Mouse (Mus musculus) kidney, postnatal 0 days (tissue): ENCODE data around the gene Usp51. TPM values are rescaled to one million over a fixed set of nuclear protein-coding genes. Genes with fewer than 3 reads are reported as not detected.
"Not testable (repeated sequence)": the region's sequence is repeated elsewhere in the genome, so short reads cannot be mapped to it uniquely, and the experiment has no call there.

Source experiments
- ATAC-seq: fragments of 200-750 bp; cut with Nextera tagmentation; replicated peaks from 2 replicates; pipeline ENCODE4 v1.8.0; 2017; ENCODE audit warnings: low read depth, moderate number of reproducible peaks, moderate TSS enrichment, moderate library complexity; ENCODE audit not compliant: low FRiP score
- DNase-seq: peaks from one replicate; pipeline ENCODE4 v3.0.0-alpha.2; 2016; ENCODE audit warnings: low spot score
- H3K27ac ChIP-seq: fragments of 300-500 bp; sonication (generic); 2 replicates; pipeline ENCODE4 v1.5.1; 2014; ENCODE audit warnings: mild to moderate bottlenecking
- H3K27me3 ChIP-seq: fragments of 300-500 bp; sonication (generic); 2 replicates; pipeline ENCODE4 v1.6.1; 2014; ENCODE audit warnings: low read length, mixed read lengths; ENCODE audit not compliant: insufficient read depth
- H3K36me3 ChIP-seq: fragments of 300-500 bp; sonication (generic); 2 replicates; pipeline ENCODE4 v1.6.1; 2014; ENCODE audit warnings: low read length, mixed read lengths; ENCODE audit not compliant: insufficient read depth
- H3K4me1 ChIP-seq: fragments of 300-500 bp; sonication (generic); replicated peaks from 2 replicates; pipeline ENCODE4 v1.6.1; 2014; ENCODE audit warnings: antibody characterized with exemption, low read length, mixed read lengths; ENCODE audit not compliant: insufficient read depth
- H3K4me2 ChIP-seq: fragments of 300-500 bp; sonication (generic); 2 replicates; pipeline ENCODE4 v1.6.1; 2014; ENCODE audit warnings: mild to moderate bottlenecking, low read length, moderate library complexity, mixed read lengths
- H3K4me3 ChIP-seq: fragments of 300-500 bp; sonication (generic); replicated peaks from 2 replicates; pipeline ENCODE4 v1.5.1; 2014; ENCODE audit warnings: low read depth, low read length
- H3K9ac ChIP-seq: fragments of 300-500 bp; sonication (generic); 2 replicates; pipeline ENCODE4 v1.6.1; 2014; ENCODE audit warnings: low read depth, low read length
- H3K9me3 ChIP-seq: fragments of 300-500 bp; sonication (generic); replicated peaks from 2 replicates; pipeline ENCODE4 v1.6.1; 2016; ENCODE audit warnings: low read length, inconsistent platforms, mixed read lengths
- CTCF ChIP-seq: IDR thresholded peaks from 2 replicates; pipeline ENCODE4 v1.5.1; 2016; ENCODE audit warnings: antibody characterized with exemption, low read depth, mild to moderate bottlenecking, moderate library complexity
- WGBS: fragments of 180-500 bp; shearing (Covaris S2); extraction: QIAGEN DNeasy Blood & Tissue Kit; methylation state at CpG from one replicate; pipeline ENCODE4 v1.1.7; 2014; 5-methylcytosine and 5-hydroxymethylcytosine counted together
- polyA plus RNA-seq: library from polyadenylated mRNA; unstranded; fragments of >200 nt; fragmentation: Nextera tagmentation; extraction: Ambion mirVana; gene quantifications from 2 replicates; pipeline ENCODE4 v1.2.1, GENCODE M21; 2015

The Usp51 gene
- polyA plus RNA-seq, 1 experiment from 2014 or later = 0.75 TPM

- Histone ChIP-seq H3K27ac (no peak overlapping the region), H3K9me3 (no peaks in the 10 kb centered on the region), H3K36me3 (no peaks in the 10 kb centered on the region), H3K4me1 (no peaks in the 10 kb centered on the region), H3K9ac (peak overlapping the region; percentile 50; the same call in 1 of the 2 replicates), H3K4me2 (peak overlapping the region; percentile 67), H3K27me3 (no peaks in the 10 kb centered on the region), H3K4me3 (peak overlapping the region; percentile 51)
- WGBS = 26% methylated on average over 58 of the region's 58 CpGs
- DNase-seq (peak; percentile 25), ATAC-seq (peak; percentile 87)
- no peak for TF ChIP-seq CTCF
These were observed 884 bp downstream of the Usp51 start for GRCm38 (mm10) chrX:153007021-153007684.

GRCm38 (mm10) chrX:153007685-153008047 is 1.4 kb downstream of the Usp51 start:
- peak overlapping the region; percentile 50; the same call in 1 of the 2 replicates for H3K9ac ChIP-seq
- ATAC-seq = no peak
- 36% methylated on average over 9 of the region's 9 CpGs for WGBS

GRCm38 (mm10) chrX:153025255-153025654 is 19.0 kb downstream of the Usp51 start:
- H3K36me3 ChIP-seq, DNase-seq, H3K9ac ChIP-seq, H3K27ac ChIP-seq, H3K27me3 ChIP-seq, H3K4me2 ChIP-seq, H3K4me1 ChIP-seq, ATAC-seq, H3K4me3 ChIP-seq, H3K9me3 ChIP-seq: not testable (repeated sequence)
- no CpG with 5 or more reads among the region's 3 CpGs for WGBS

More at GRCm38 (mm10) chrX:153007685-153008047, 1.4 kb downstream of the Usp51 start:
- H3K4me2 ChIP-seq = peak overlapping the region; percentile 67
- H3K27me3 ChIP-seq = no peaks in the 10 kb centered on the region
- H3K9me3 ChIP-seq = no peaks in the 10 kb centered on the region
- H3K4me3 ChIP-seq = peak overlapping the region; percentile 51
- no peak for DNase-seq
- H3K27ac ChIP-seq = no peak overlapping the region
- no peak for TF ChIP-seq CTCF
- H3K4me1 ChIP-seq = no peaks in the 10 kb centered on the region
- H3K36me3 ChIP-seq = no peaks in the 10 kb centered on the region

- WGBS = 75% methylated on average over 2 of the region's 3 CpGs
- not testable (repeated sequence) for H3K27me3 ChIP-seq, H3K36me3 ChIP-seq, H3K4me1 ChIP-seq, H3K9ac ChIP-seq, H3K4me2 ChIP-seq, DNase-seq, H3K4me3 ChIP-seq, ATAC-seq, H3K9me3 ChIP-seq, H3K27ac ChIP-seq
These were observed 19.4 kb downstream of the Usp51 start for GRCm38 (mm10) chrX:153025709-153026108.

- not testable (repeated sequence) for H3K4me3 ChIP-seq, H3K36me3 ChIP-seq, ATAC-seq, H3K9ac ChIP-seq, H3K27ac ChIP-seq, H3K27me3 ChIP-seq, H3K9me3 ChIP-seq, H3K4me1 ChIP-seq, H3K4me2 ChIP-seq, DNase-seq
These were observed 25.3 kb downstream of the Usp51 start for GRCm38 (mm10) chrX:153031547-153031946.

GRCm38 (mm10) chrX:153037087-153037971 is 31.1 kb downstream of the Usp51 start, which contains the start of gene Mageh1:
Mageh1 (minus strand) TSS chrX:153037575.
- H3K4me2 ChIP-seq = peak within 1 kb of the TSS; percentile 61
- no peaks in the 10 kb centered on the region for H3K27me3 ChIP-seq
- peak within 1 kb of the TSS; percentile 61 for H3K9ac ChIP-seq
- WGBS = 30% methylated on average over 49 of the region's 49 CpGs
- no peaks in the 10 kb centered on the region for H3K36me3 ChIP-seq
- peak within 1 kb of the TSS; percentile 49 for H3K4me3 ChIP-seq
- H3K27ac ChIP-seq = peak within 1 kb of the TSS; percentile 80
- TF ChIP-seq CTCF = peak; percentile 35; the same call in 1 of the 2 replicates
- H3K9me3 ChIP-seq = no peaks in the 10 kb centered on the region
- peak; percentile 94 for ATAC-seq
- DNase-seq = peak; percentile 88
- no peaks in the 10 kb centered on the region for H3K4me1 ChIP-seq

GRCm38 (mm10) chrX:153037972-153038744 is 31.9 kb downstream of the Usp51 start:
- H3K27ac ChIP-seq = peak overlapping the region; percentile 80
- H3K36me3 ChIP-seq = not testable (repeated sequence)

More at GRCm38 (mm10) chrX:153037972-153038744, 31.9 kb downstream of the Usp51 start:
- not testable (repeated sequence) for H3K4me1 ChIP-seq, H3K9me3 ChIP-seq, DNase-seq, H3K27me3 ChIP-seq, H3K9ac ChIP-seq
- Histone ChIP-seq H3K4me3 (peak overlapping the region; percentile 49; the same call in 1 of the 2 replicates), H3K4me2 (peak overlapping the region; percentile 61; the same call in 1 of the 2 replicates)
- ATAC-seq = peak; percentile 82
- WGBS = 27% methylated on average over 7 of the region's 22 CpGs
